Mouse (Mus musculus) lung, embryonic 14.5 days (tissue): ENCODE results near the gene Cd28. TPM values are rescaled to one million over a fixed set of nuclear protein-coding genes. Genes with fewer than 3 reads are reported as not detected.

Experiments used
- ATAC-seq: fragments of 200-750 bp; cut with Nextera tagmentation; 2 replicates; pipeline ENCODE4 v1.8.0; 2017; ENCODE audit warnings: mild to moderate bottlenecking, moderate TSS enrichment, moderate library complexity; ENCODE audit not compliant: insufficient read depth
- DNase-seq: peaks from one replicate; pipeline ENCODE4 v3.0.0-alpha.2; 2015
- H3K27ac ChIP-seq: fragments of 300-500 bp; sonication (generic); 2 replicates; pipeline ENCODE4 v1.5.1; 2014; ENCODE audit warnings: low read depth, mild to moderate bottlenecking, moderate library complexity
- H3K27me3 ChIP-seq: fragments of 300-500 bp; sonication (generic); 2 replicates; pipeline ENCODE4 v1.6.1; 2014; ENCODE audit warnings: low read length, control low read depth; ENCODE audit not compliant: insufficient read depth
- H3K36me3 ChIP-seq: fragments of 300-500 bp; sonication (generic); 2 replicates; pipeline ENCODE4 v1.6.1; 2014; ENCODE audit warnings: control low read depth; ENCODE audit not compliant: insufficient read depth
- H3K4me1 ChIP-seq: fragments of 300-500 bp; sonication (generic); 2 replicates; pipeline ENCODE4 v1.6.1; 2014; ENCODE audit warnings: antibody characterized with exemption, control low read depth; ENCODE audit not compliant: insufficient read depth
- H3K4me2 ChIP-seq: fragments of 300-500 bp; sonication (generic); 2 replicates; pipeline ENCODE4 v1.6.1; 2014; ENCODE audit warnings: mild to moderate bottlenecking
- H3K4me3 ChIP-seq: fragments of 300-500 bp; sonication (generic); 2 replicates; pipeline ENCODE4 v1.5.1; 2014; ENCODE audit warnings: low read depth, low read length
- H3K9ac ChIP-seq: fragments of 300-500 bp; sonication (generic); 2 replicates; pipeline ENCODE4 v1.6.1; 2014
- H3K9me3 ChIP-seq: fragments of 300-500 bp; sonication (generic); 2 replicates; pipeline ENCODE4 v1.6.1; 2016; ENCODE audit warnings: low read depth, low read length, control low read depth
- CTCF ChIP-seq: IDR thresholded peaks from 2 replicates; pipeline ENCODE4 v1.5.1; 2016; ENCODE audit warnings: antibody characterized with exemption, low read depth
- WGBS: fragments of 180-500 bp; shearing (Covaris S2); extraction: QIAGEN DNeasy Blood & Tissue Kit; methylation state at CpG from one replicate; pipeline ENCODE4 v1.1.7; 2014; 5-methylcytosine and 5-hydroxymethylcytosine counted together
- polyA plus RNA-seq: library from polyadenylated mRNA; unstranded; fragments of >200 nt; fragmentation: Nextera tagmentation; extraction: Ambion mirVana; gene quantifications from 2 replicates; pipeline ENCODE4 v1.2.1, GENCODE M21; 2014

Cd28 gene
- 0.16 TPM in 1 of 2 replicates, not detected in the other for polyA plus RNA-seq

DNA sequence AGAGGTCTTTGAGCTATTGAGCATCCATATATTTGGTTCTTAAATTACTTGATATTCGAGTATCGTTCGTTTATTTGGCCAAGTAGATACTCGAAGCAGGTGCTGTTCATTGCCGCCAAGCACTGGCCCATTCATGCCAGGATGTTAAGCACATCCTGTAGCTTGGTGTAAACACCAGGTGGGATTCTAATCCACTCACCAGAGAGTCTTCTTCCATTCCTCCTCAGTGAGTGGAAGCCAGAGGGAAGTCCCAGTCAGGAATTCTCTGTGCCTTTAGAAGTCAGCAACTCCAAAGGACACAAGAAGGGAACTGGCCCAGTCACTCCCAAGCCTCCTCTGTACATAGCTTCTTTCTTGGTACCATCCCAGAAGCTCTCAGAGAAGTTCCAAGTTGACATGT lies at the start of gene Cd28:
Gene Cd28 (plus strand): TSS at position 234 of the 400 bp plus-strand sequence.
- no peak within 1 kb of the TSS for H3K9ac ChIP-seq
- TF ChIP-seq CTCF: no peak
- WGBS: 71% methylated on average over 5 of the region's 5 CpGs

DNA sequence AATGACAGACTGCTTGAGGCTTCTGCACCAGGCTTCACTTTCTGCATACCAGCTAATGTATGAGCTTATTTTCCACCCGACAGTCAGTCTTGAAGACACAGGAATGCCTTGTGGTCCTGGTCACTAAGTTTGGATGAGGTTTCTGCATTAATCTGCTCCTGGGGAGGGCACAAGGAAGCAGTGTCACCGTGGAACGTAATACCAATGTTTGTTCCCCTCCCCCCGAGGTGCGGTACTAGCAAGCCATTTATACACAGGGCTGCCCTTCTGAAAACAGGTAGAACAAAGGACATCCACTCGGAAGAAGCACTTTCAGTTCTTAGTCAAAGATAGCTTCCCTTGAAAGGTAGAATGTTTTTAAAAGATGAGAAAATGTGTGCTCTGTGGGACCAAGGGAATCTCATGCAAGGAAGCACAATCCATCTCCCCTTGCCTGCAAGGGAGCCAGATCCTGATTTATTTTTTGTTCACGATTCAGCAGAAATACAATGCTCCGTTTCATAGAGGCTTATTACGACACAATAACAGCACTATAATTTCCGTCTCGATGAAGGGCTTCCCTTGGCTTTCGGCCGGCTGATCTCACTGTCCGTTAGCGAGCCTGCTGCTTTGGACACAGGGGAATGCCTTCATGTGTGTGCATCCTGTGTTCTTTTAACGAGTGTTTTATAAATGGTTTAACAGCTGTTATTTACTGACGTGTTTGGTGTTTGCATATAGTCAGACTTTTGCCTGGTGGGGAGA lies 48.6 kb upstream of the Cd28 start:
- 58% methylated on average over 17 of the region's 17 CpGs for WGBS
- no peaks in the 10 kb centered on the region for H3K36me3 ChIP-seq
- H3K27ac ChIP-seq: no peak overlapping the region
- H3K4me1 ChIP-seq: no peaks in the 10 kb centered on the region
- peak overlapping the region; percentile 0; the same call in 1 of the 2 replicates for H3K4me2 ChIP-seq
- ATAC-seq (no peak), DNase-seq (peak; percentile 51)
- no peak overlapping the region for H3K4me3 ChIP-seq
- H3K27me3 ChIP-seq: no peaks in the 10 kb centered on the region
- no peaks in the 10 kb centered on the region for H3K9me3 ChIP-seq
- no peak overlapping the region for H3K9ac ChIP-seq
- TF ChIP-seq CTCF: no peak

More for the DNA sequence above, at the start of gene Cd28:
- ATAC-seq (no peak), DNase-seq (peak; percentile 7)
- Histone ChIP-seq H3K9me3 (no peaks in the 10 kb centered on the region), H3K4me1 (peaks cover 13% of the 10 kb centered on the region), H3K27me3 (no peaks in the 10 kb centered on the region), H3K4me3 (no peak within 1 kb of the TSS), H3K27ac (peak within 1 kb of the TSS; percentile 72), H3K4me2 (0 out of 2 replicates have a peak within 1 kb of the TSS, but pooled peaks have one; percentile 13), H3K36me3 (no peaks in the 10 kb centered on the region)

DNA sequence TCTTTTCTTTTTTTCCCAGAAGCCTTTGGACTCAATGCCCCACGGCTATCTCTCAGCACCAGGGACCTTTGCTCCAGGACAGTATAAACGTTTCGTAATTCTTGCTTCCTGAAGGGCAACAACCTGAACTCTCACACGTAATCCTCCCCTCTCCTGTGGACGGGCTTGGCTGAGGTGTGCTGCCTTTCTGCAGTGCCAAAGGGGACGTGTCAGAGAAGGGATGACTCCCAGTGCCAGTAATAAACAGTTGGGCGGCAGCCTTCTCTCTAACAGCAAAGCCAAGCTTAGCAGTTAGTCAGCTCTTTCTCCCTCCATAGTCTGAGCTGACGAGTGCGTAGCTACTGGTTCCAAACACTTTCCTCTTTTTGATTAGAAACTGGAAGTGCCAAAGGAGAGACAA lies 47.6 kb upstream of the Cd28 start:
- ATAC-seq (no peak), DNase-seq (no peak)
- no peaks in the 10 kb centered on the region for H3K27me3 ChIP-seq
- no peak for TF ChIP-seq CTCF
- no peak overlapping the region for H3K9ac ChIP-seq
- H3K4me3 ChIP-seq: no peak overlapping the region
- no peaks in the 10 kb centered on the region for H3K4me1 ChIP-seq
- no peak overlapping the region for H3K27ac ChIP-seq
- 43% methylated on average over 9 of the region's 9 CpGs for WGBS
- no peak overlapping the region for H3K4me2 ChIP-seq
- H3K36me3 ChIP-seq: no peaks in the 10 kb centered on the region
- H3K9me3 ChIP-seq: no peaks in the 10 kb centered on the region

DNA sequence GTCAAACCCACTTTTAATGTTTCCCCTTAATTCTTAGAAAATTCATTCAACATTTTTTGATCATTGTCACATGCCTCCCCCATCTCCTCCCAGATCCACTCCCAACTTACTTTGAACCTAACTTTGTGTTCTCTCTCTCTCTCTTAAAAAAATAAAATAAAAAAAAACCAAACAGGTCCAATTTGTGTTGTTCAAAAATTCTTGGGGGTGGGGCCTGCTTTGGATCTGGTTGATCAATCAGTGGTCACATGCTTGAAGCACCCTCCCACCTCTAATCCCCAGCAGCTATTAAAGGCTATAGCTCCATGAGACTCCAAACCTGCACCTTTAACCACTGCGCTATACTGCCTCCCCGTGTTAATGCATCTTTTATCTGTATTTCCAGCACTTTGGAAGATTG lies 46.9 kb upstream of the Cd28 start:
- DNase-seq (no peak), ATAC-seq (no peak)
- Histone ChIP-seq H3K4me2 (no peak overlapping the region), H3K27me3 (no peaks in the 10 kb centered on the region), H3K36me3 (no peaks in the 10 kb centered on the region), H3K9me3 (no peaks in the 10 kb centered on the region), H3K9ac (no peak overlapping the region), H3K4me1 (no peaks in the 10 kb centered on the region), H3K4me3 (no peak overlapping the region), H3K27ac (no peak overlapping the region)
- WGBS: 92% methylated on average over 2 of the region's 2 CpGs
- TF ChIP-seq CTCF: no peak

DNA sequence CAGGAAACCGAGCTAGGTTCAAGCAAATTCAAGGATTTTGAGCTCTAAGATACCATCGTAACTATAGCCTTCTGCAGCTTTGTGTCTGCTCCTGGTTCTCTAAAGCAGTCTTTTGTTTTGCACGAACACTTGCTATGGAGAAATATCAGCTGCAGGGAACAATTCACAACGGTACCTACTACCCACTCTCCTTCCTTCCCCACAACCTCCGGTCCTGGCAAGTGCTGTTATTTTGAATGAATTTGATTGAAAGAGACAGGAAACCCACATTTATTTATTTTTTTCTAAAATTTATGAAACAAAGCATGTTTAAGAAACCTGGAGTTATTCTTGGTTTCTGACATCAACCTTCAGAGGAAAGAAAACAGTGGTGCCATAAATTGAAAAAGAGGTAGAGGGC lies 46.4 kb upstream of the Cd28 start:
- no peak for TF ChIP-seq CTCF
- no peaks in the 10 kb centered on the region for H3K4me1 ChIP-seq
- H3K4me2 ChIP-seq: no peak overlapping the region
- 76% methylated on average over 5 of the region's 5 CpGs for WGBS
- no peak overlapping the region for H3K27ac ChIP-seq
- DNase-seq (no peak), ATAC-seq (no peak)
- no peaks in the 10 kb centered on the region for H3K36me3 ChIP-seq
- H3K9ac ChIP-seq: no peak overlapping the region
- no peak overlapping the region for H3K4me3 ChIP-seq
- H3K9me3 ChIP-seq: no peaks in the 10 kb centered on the region
- no peaks in the 10 kb centered on the region for H3K27me3 ChIP-seq

DNA sequence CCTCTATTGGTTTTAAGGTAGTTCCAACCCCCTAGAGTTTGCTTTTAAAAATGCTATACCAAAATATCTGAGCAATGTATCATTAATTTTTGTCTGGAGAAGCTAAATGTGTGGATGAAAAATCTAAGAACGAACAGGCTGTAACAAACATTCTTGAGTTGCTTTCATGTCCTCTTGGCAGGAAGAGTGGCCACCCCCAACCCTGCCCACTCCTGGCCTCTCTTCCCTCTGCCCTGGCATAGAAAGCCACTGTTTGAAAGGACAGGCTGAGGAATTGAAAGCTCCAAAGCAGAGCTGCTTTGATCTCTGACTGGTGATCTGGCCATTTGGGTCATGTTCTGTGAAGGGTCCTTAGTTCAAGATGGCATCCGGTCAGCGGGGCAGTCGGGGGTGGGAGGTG lies 32.8 kb upstream of the Cd28 start:
- Histone ChIP-seq H3K9ac (no peak overlapping the region), H3K4me3 (no peak overlapping the region), H3K27ac (no peak overlapping the region), H3K4me1 (no peaks in the 10 kb centered on the region), H3K4me2 (no peak overlapping the region), H3K9me3 (no peaks in the 10 kb centered on the region), H3K27me3 (no peaks in the 10 kb centered on the region), H3K36me3 (no peaks in the 10 kb centered on the region)
- WGBS: 66% methylated on average over 4 of the region's 4 CpGs
- ATAC-seq (no peak), DNase-seq (no peak)
- no peak for TF ChIP-seq CTCF

DNA sequence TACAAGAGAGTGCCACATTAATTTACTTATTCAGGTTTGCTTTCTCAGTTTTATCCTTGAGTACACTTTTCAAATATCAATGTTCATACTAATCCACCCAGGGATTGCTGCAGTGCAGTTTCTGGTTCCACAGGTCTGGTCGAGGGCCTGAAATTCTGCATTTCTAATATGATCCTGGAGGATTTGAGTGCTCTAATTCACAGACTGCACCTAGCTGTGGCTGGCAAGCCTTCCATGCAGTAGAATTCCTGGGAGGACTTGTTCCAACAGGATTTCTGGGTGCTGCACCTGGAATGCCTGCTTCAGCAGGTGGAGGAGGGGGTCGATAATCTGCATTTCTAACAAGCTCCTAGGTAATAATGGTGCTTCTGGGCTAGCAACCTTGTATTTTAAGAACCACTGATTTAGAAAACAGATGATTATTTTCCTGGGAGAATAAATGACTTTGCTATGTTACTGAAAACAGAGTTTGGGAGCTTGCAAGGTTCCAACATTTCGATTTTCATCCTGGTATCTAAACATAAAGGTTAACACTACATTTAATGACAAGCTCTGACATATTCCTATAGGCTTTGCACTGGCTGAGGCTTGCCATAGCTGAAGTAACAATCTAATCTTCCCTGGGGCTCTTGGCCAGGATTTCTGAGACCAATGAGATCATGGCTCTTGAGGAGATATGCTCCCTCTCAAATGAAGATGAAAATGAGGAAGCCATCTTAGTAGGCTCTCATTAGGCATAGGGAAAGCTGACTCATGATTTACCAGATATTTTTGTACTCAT lies 20.3 kb upstream of the Cd28 start:
- no peaks in the 10 kb centered on the region for H3K9me3 ChIP-seq
- TF ChIP-seq CTCF: no peak
- no peak overlapping the region for H3K9ac ChIP-seq
- H3K4me1 ChIP-seq: no peaks in the 10 kb centered on the region
- no peak overlapping the region for H3K4me3 ChIP-seq
- H3K36me3 ChIP-seq: no peaks in the 10 kb centered on the region
- ATAC-seq (no peak), DNase-seq (no peak)
- H3K4me2 ChIP-seq: no peak overlapping the region
- 79% methylated on average over 3 of the region's 3 CpGs for WGBS
- H3K27ac ChIP-seq: no peak overlapping the region
- H3K27me3 ChIP-seq: no peaks in the 10 kb centered on the region
